Mouse (Mus musculus): ENCODE results near the gene Filip1l. TPM values are rescaled to one million over a fixed set of nuclear protein-coding genes. Genes with fewer than 3 reads are reported as not detected.

The Filip1l gene
- polyA plus RNA-seq, 1 experiment from 2014 or later = 26.0 TPM

DNA sequence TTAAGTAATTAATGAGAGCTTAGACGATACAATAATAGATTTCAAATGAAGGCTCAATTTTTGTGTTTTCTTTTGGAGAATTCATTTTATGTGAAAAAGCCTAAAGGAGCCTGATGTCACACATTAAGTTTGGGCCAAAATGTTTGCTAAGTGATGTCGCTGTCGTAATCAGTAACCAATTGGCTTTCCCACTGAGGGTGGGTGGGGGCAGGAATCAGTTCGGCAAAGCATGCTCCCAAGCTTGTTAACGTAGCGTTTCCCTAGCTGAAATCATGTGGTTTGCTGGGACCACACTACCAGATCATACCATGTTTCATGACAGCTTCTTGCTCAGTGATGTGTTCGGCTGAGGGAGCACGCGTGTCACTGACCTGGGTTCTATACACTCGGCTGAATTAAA, 162.7 kb downstream of the Filip1l start:
- no peaks in the 10 kb centered on the region for H3K9me3 ChIP-seq (replicated peaks; ENCODE audit: control insufficient read depth, low read length)
- H3K9ac ChIP-seq (ENCODE audit: low read depth, low read length) = no peak overlapping the region
- WGBS (ENCODE audit: insufficient replicate concordance) = 74% methylated on average over 10 of the region's 10 CpGs
- no peak overlapping the region for H3K4me3 ChIP-seq (ENCODE audit: low read depth, low read length)
- no peak overlapping the region for H3K27ac ChIP-seq (ENCODE audit: low read depth, low read length)
- H3K4me1 ChIP-seq (ENCODE audit: control insufficient read depth, insufficient read depth, low read length) = no peaks in the 10 kb centered on the region
- H3K27me3 ChIP-seq (ENCODE audit: control insufficient read depth, insufficient read depth, low read length) = no peaks in the 10 kb centered on the region
- no peak for ATAC-seq (replicated peaks; ENCODE audit: insufficient number of reproducible peaks, low FRiP score, low TSS enrichment)
- H3K36me3 ChIP-seq (ENCODE audit: control insufficient read depth, insufficient read depth, low read length) = no peaks in the 10 kb centered on the region
- no peak overlapping the region for H3K4me2 ChIP-seq

DNA sequence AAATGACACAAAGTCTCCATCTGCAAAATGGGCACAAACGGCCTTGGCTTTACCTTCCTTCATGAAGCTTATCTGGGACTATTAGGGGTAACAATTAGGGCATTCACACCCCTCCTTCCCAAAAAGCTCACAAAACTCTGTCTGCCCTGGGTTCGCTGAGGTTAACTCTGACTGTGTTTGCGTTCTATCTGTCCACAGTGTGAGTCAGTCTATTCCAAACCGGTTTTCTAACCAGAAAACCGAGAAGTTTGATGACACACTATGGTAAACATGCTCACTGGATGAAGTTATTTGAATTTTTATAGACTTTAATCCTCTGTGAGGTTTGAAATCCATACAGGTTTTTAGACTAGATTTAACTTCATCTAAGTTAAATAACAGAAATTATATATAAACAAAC, 172.2 kb downstream of the Filip1l start:
- Histone ChIP-seq H3K4me1 (ENCODE audit: control insufficient read depth, insufficient read depth, low read length) (peaks cover 12% of the 10 kb centered on the region; the same call in 1 of the 2 replicates), H3K36me3 (ENCODE audit: control insufficient read depth, insufficient read depth, low read length) (no peaks in the 10 kb centered on the region), H3K4me3 (ENCODE audit: low read depth, low read length) (no peak overlapping the region), H3K27ac (ENCODE audit: low read depth, low read length) (no peak overlapping the region), H3K9ac (ENCODE audit: low read depth, low read length) (no peak overlapping the region), H3K9me3 (replicated peaks; ENCODE audit: control insufficient read depth, low read length) (no peaks in the 10 kb centered on the region), H3K4me2 (no peak overlapping the region), H3K27me3 (ENCODE audit: control insufficient read depth, insufficient read depth, low read length) (no peaks in the 10 kb centered on the region)
- no peak for ATAC-seq (replicated peaks; ENCODE audit: insufficient number of reproducible peaks, low FRiP score, low TSS enrichment)
- 77% methylated on average over 5 of the region's 5 CpGs for WGBS (ENCODE audit: insufficient replicate concordance)

DNA sequence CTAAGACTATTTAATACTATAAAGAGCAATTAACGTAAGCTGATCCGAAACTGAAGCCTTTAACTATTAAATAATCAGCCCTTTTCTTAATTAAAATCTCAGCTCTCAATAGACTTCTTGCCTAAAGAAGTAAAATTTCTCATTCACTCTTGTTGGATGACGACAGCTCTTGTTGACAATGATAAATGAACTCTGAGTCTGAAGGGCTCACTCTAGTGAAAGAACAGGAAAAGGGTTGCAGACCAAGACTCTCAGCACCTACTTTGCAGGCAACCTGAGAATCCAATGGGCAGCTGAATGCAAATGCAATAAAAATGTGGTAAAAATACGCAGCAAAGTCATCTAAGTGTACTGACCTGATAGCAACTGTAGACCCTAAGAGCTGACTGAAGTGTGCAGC, 172.6 kb downstream of the Filip1l start:
- Histone ChIP-seq H3K4me1 (ENCODE audit: control insufficient read depth, insufficient read depth, low read length) (peaks cover 12% of the 10 kb centered on the region; the same call in 1 of the 2 replicates), H3K27me3 (ENCODE audit: control insufficient read depth, insufficient read depth, low read length) (no peaks in the 10 kb centered on the region), H3K4me3 (ENCODE audit: low read depth, low read length) (no peak overlapping the region), H3K36me3 (ENCODE audit: control insufficient read depth, insufficient read depth, low read length) (no peaks in the 10 kb centered on the region), H3K27ac (ENCODE audit: low read depth, low read length) (no peak overlapping the region), H3K4me2 (no peak overlapping the region), H3K9me3 (replicated peaks; ENCODE audit: control insufficient read depth, low read length) (no peaks in the 10 kb centered on the region), H3K9ac (ENCODE audit: low read depth, low read length) (no peak overlapping the region)
- 71% methylated on average over 4 of the region's 4 CpGs for WGBS (ENCODE audit: insufficient replicate concordance)
- ATAC-seq (replicated peaks; ENCODE audit: insufficient number of reproducible peaks, low FRiP score, low TSS enrichment) = no peak

DNA sequence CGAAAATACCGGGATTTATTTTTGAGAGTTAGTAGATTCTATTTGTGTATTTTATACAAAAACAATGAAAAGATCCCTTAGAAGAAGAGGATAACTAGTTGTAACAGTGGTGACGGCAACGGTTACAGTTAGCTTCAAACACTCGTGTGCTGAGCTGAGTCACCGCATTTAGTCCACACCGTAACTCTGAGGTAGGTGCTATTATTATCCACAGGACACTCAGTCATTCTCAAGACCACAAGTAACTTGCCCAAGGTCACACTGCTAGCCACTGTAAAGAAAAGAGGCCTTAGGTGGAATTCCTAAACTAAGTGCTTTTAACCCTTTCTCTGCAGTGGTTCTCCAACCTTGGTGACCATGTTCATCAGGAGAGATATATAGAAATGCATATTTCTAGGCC, 174.0 kb downstream of the Filip1l start:
- Histone ChIP-seq H3K9me3 (replicated peaks; ENCODE audit: control insufficient read depth, low read length) (no peaks in the 10 kb centered on the region), H3K4me2 (no peak overlapping the region), H3K27me3 (ENCODE audit: control insufficient read depth, insufficient read depth, low read length) (no peaks in the 10 kb centered on the region), H3K4me1 (ENCODE audit: control insufficient read depth, insufficient read depth, low read length) (peaks cover 12% of the 10 kb centered on the region; the same call in 1 of the 2 replicates), H3K4me3 (ENCODE audit: low read depth, low read length) (no peak overlapping the region), H3K27ac (ENCODE audit: low read depth, low read length) (0 out of 2 replicates have a peak overlapping the region, but pooled peaks have one; percentile 35), H3K9ac (ENCODE audit: low read depth, low read length) (no peak overlapping the region; the same call in 1 of the 2 replicates), H3K36me3 (ENCODE audit: control insufficient read depth, insufficient read depth, low read length) (no peaks in the 10 kb centered on the region)
- no peak for ATAC-seq (replicated peaks; ENCODE audit: insufficient number of reproducible peaks, low FRiP score, low TSS enrichment)
- WGBS (ENCODE audit: insufficient replicate concordance) = 58% methylated on average over 7 of the region's 7 CpGs

DNA sequence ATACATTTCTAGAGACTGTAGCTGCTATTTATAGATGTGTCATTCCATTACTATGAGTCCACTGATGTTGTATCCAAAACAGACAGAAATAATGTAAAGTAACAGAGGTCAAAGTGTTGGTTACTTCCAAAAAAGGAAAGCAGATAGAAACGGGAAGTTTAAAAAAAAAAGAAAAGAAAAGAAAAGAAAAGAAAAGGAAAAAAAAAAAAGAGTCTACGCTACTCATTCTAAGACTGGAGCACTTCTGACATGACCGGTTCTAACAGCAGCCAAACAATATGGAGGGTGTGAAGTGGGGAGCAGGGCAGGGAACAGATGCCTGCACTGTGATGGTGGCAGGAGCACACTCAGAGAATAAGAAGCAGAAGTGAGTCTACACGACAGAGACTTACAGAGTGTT, 175.6 kb downstream of the Filip1l start:
- H3K36me3 ChIP-seq (ENCODE audit: control insufficient read depth, insufficient read depth, low read length) = no peaks in the 10 kb centered on the region
- H3K9me3 ChIP-seq (replicated peaks; ENCODE audit: control insufficient read depth, low read length) = no peaks in the 10 kb centered on the region
- no peak overlapping the region for H3K4me2 ChIP-seq
- WGBS (ENCODE audit: insufficient replicate concordance) = 63% methylated on average over 4 of the region's 4 CpGs
- H3K27me3 ChIP-seq (ENCODE audit: control insufficient read depth, insufficient read depth, low read length) = no peaks in the 10 kb centered on the region
- H3K4me1 ChIP-seq (ENCODE audit: control insufficient read depth, insufficient read depth, low read length) = peaks cover 12% of the 10 kb centered on the region; the same call in 1 of the 2 replicates
- no peak overlapping the region for H3K4me3 ChIP-seq (ENCODE audit: low read depth, low read length)
- ATAC-seq (replicated peaks; ENCODE audit: insufficient number of reproducible peaks, low FRiP score, low TSS enrichment) = no peak
- no peak overlapping the region for H3K9ac ChIP-seq (ENCODE audit: low read depth, low read length)
- no peak overlapping the region for H3K27ac ChIP-seq (ENCODE audit: low read depth, low read length)

DNA sequence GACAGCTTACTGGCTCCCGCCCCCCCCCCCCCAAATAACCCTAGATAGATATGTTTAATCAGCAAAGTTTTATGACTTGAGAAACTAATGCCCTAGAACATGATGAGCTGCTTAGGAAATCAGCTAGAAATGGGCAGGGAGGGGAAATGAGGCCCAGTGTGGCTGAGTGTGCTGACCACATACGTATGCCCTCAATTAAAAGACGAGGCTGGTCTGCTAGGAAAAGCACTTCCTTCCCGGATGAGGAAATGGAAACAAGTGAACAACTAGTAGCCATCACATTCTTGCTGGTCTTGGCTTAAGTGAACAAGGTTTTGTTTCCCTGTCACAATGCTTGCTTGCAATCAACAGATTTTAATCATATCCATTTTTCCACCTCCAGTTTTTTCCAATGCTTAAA, 177.7 kb downstream of the Filip1l start:
- Histone ChIP-seq H3K4me1 (ENCODE audit: control insufficient read depth, insufficient read depth, low read length) (peaks cover 12% of the 10 kb centered on the region; the same call in 1 of the 2 replicates), H3K27ac (ENCODE audit: low read depth, low read length) (no peak overlapping the region), H3K4me3 (ENCODE audit: low read depth, low read length) (no peak overlapping the region), H3K4me2 (no peak overlapping the region), H3K9me3 (replicated peaks; ENCODE audit: control insufficient read depth, low read length) (no peaks in the 10 kb centered on the region), H3K9ac (ENCODE audit: low read depth, low read length) (no peak overlapping the region), H3K36me3 (ENCODE audit: control insufficient read depth, insufficient read depth, low read length) (no peaks in the 10 kb centered on the region), H3K27me3 (ENCODE audit: control insufficient read depth, insufficient read depth, low read length) (no peaks in the 10 kb centered on the region)
- ATAC-seq (replicated peaks; ENCODE audit: insufficient number of reproducible peaks, low FRiP score, low TSS enrichment) = no peak
- WGBS (ENCODE audit: insufficient replicate concordance) = 70% methylated on average over 4 of the region's 4 CpGs

DNA sequence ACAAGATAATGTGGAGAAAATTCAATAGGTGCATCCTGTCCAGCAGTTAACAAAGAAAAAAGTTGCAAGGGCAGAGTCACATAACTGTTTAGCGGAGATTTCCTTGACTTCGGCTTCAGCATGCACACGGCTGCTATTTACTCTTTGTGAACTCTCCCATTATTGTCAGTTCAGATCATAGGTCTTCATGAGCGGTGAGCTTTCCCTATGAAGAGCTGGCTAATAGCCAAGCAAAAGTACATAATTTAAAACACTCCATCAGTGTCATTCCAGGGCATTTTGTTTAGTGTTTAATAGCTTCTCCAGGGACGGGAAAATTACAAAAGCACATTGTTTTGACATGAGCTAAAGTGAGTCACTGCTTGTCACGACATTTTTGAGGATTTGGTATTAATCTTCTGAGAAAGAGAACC, 179.2 kb downstream of the Filip1l start:
- H3K4me1 ChIP-seq (ENCODE audit: control insufficient read depth, insufficient read depth, low read length) = peaks cover 4% of the 10 kb centered on the region; the same call in 1 of the 2 replicates
- no peak overlapping the region for H3K4me2 ChIP-seq
- no peaks in the 10 kb centered on the region for H3K9me3 ChIP-seq (replicated peaks; ENCODE audit: control insufficient read depth, low read length)
- H3K36me3 ChIP-seq (ENCODE audit: control insufficient read depth, insufficient read depth, low read length) = no peaks in the 10 kb centered on the region
- ATAC-seq (replicated peaks; ENCODE audit: insufficient number of reproducible peaks, low FRiP score, low TSS enrichment) = no peak
- no peak overlapping the region for H3K9ac ChIP-seq (ENCODE audit: low read depth, low read length)
- no peak overlapping the region for H3K27ac ChIP-seq (ENCODE audit: low read depth, low read length)
- 47% methylated on average over 6 of the region's 6 CpGs for WGBS (ENCODE audit: insufficient replicate concordance)
- H3K27me3 ChIP-seq (ENCODE audit: control insufficient read depth, insufficient read depth, low read length) = no peaks in the 10 kb centered on the region
- H3K4me3 ChIP-seq (ENCODE audit: low read depth, low read length) = no peak overlapping the region

DNA sequence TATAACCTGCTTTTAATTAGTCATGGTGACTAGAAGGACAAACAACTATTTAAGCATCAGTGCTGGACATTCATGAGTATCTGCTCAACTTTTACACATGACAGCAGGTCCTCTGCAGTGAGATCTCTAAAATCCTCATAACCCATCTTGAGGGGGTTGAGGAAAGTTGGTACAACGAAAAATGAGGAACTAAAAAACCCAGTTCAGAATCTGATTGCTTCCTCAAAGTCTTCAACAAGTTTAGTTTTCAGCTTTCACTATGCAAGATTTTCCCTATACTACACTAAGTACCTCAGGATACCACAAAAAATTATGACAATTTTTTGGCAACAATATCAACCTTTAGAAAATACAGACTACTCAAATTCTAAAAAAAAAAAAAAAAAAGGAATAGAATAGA, 181.5 kb downstream of the Filip1l start:
- no peaks in the 10 kb centered on the region for H3K4me1 ChIP-seq (ENCODE audit: control insufficient read depth, insufficient read depth, low read length)
- H3K4me2 ChIP-seq = no peak overlapping the region
- no peak overlapping the region for H3K9ac ChIP-seq (ENCODE audit: low read depth, low read length)
- 75% methylated on average over 1 of the region's 1 CpGs for whole genome bisulfite sequencing (ENCODE audit: insufficient replicate concordance)
- H3K4me3 ChIP-seq (ENCODE audit: low read depth, low read length) = no peak overlapping the region
- no peak for ATAC-seq (replicated peaks; ENCODE audit: insufficient number of reproducible peaks, low FRiP score, low TSS enrichment)
- H3K27ac ChIP-seq (ENCODE audit: low read depth, low read length) = no peak overlapping the region
- no peaks in the 10 kb centered on the region for H3K9me3 ChIP-seq (replicated peaks; ENCODE audit: control insufficient read depth, low read length)
- no peaks in the 10 kb centered on the region for H3K27me3 ChIP-seq (ENCODE audit: control insufficient read depth, insufficient read depth, low read length)
- no peaks in the 10 kb centered on the region for H3K36me3 ChIP-seq (ENCODE audit: control insufficient read depth, insufficient read depth, low read length)

DNA sequence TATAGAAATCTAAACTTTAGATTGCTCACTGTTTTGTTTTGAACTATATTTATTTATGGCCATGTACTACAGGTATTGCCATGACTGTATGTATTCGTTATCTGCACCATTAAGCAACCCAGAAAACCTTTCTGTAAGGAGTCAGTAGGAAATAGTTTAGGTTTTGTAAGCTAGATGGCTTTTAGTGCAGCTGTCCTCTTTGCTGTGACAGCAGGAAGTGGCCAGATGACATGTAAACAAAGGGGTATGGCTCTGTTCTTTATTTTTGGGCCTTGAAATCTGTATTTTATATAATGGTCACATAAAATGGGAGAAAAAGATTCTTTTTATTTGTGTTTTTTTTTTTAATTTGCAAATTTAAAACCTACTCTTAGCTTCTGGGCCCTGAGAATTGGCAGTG, 181.9 kb downstream of the Filip1l start:
- Histone ChIP-seq H3K4me2 (no peak overlapping the region), H3K27me3 (ENCODE audit: control insufficient read depth, insufficient read depth, low read length) (no peaks in the 10 kb centered on the region), H3K9ac (ENCODE audit: low read depth, low read length) (no peak overlapping the region), H3K9me3 (replicated peaks; ENCODE audit: control insufficient read depth, low read length) (no peaks in the 10 kb centered on the region), H3K4me1 (ENCODE audit: control insufficient read depth, insufficient read depth, low read length) (no peaks in the 10 kb centered on the region), H3K36me3 (ENCODE audit: control insufficient read depth, insufficient read depth, low read length) (no peaks in the 10 kb centered on the region), H3K27ac (ENCODE audit: low read depth, low read length) (no peak overlapping the region), H3K4me3 (ENCODE audit: low read depth, low read length) (no peak overlapping the region)
- WGBS (ENCODE audit: insufficient replicate concordance) = 67% methylated on average over 1 of the region's 1 CpGs
- ATAC-seq (replicated peaks; ENCODE audit: insufficient number of reproducible peaks, low FRiP score, low TSS enrichment) = no peak

Data from heart, embryonic 11.5 days (tissue).